Mouse (Mus musculus): ENCODE data around the gene Rnf216.

GRCm38 (mm10) chr5:143095256-143095655, 17.5 kb downstream of the Rnf216 start:
- TF ChIP-seq POLR2A (IDR thresholded peaks at IDR 0.05; ENCODE audit: extremely low read depth, insufficient read depth, low read length) (no peak), CTCF (IDR thresholded peaks at IDR 0.05; ENCODE audit: extremely low read depth, insufficient read depth, low read length) (no peak)

Measured in cortical plate, adult 2 months (tissue).